Mouse (Mus musculus) forebrain, embryonic 10.5 days (tissue): ENCODE results near the gene Trhr2. TPM values are rescaled to one million over a fixed set of nuclear protein-coding genes. Genes with fewer than 3 reads are reported as not detected.

ENCODE experiments used
- DNase-seq: peaks from one replicate; pipeline ENCODE4 v3.0.0-alpha.2; 2017; ENCODE audit warnings: low spot score; ENCODE audit errors: extremely low spot score
- H3K27ac ChIP-seq: fragments of 300-500 bp; sonication (generic); 2 replicates; pipeline ENCODE4 v1.5.1; 2016; ENCODE audit warnings: mild to moderate bottlenecking
- H3K27me3 ChIP-seq: fragments of 300-500 bp; sonication (generic); 2 replicates; pipeline ENCODE4 v1.6.1; 2016; ENCODE audit warnings: mild to moderate bottlenecking; ENCODE audit not compliant: poor library complexity, severe bottlenecking
- H3K36me3 ChIP-seq: fragments of 300-500 bp; sonication (generic); replicated peaks from 2 replicates; pipeline ENCODE4 v1.6.1; 2016; ENCODE audit warnings: mild to moderate bottlenecking, moderate library complexity
- H3K4me1 ChIP-seq: fragments of 300-500 bp; sonication (generic); 2 replicates; pipeline ENCODE4 v1.6.1; 2016
- H3K4me3 ChIP-seq: fragments of 300-500 bp; sonication (generic); 2 replicates; pipeline ENCODE4 v1.5.1; 2016; ENCODE audit warnings: mild to moderate bottlenecking, moderate library complexity
- H3K9me3 ChIP-seq: fragments of 300-500 bp; sonication (generic); 2 replicates; pipeline ENCODE4 v1.6.1; 2016; ENCODE audit warnings: mild to moderate bottlenecking, moderate library complexity
- WGBS: fragments of 180-500 bp; shearing (Covaris S2); methylation state at CpG from one replicate; pipeline ENCODE4 v1.1.7; 2016; 5-methylcytosine and 5-hydroxymethylcytosine counted together
- polyA plus RNA-seq: library from polyadenylated mRNA; unstranded; fragments of >200 nt; fragmentation: Nextera tagmentation; extraction: Ambion mirVana; gene quantifications from 2 replicates; pipeline ENCODE4 v1.2.1, GENCODE M21; 2016

Trhr2 gene
- polyA plus RNA-seq, 1 experiment from 2014 or later, result not detected

DNA sequence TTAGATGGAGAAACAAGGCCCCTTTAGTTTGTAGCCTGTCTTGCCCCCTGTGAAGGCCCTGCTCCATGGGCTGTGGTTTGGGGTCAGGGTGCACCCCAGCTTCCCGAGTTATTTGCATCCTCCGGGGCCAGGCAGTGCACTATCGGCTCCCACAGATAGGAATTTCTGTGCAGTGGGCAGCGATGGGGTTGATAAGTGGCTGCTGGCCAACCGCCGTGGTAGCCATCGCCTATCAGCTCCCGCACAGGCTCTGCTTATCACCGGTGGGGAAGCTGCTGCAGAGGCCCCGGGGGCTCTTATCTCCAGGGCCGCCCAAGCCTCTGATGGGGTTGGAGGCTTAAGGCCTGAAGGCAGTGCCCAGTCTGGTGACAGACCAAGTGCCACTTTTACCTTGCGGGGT, 51.3 kb downstream of the Trhr2 start:
- H3K4me1 ChIP-seq, result peaks cover 36% of the 10 kb centered on the region
- peak overlapping the region; percentile 48; the same call in 1 of the 2 replicates for H3K27ac ChIP-seq
- H3K9me3 ChIP-seq, result no peaks in the 10 kb centered on the region
- DNase-seq, result no peak
- WGBS, result 89% methylated on average over 12 of the region's 12 CpGs
- H3K36me3 ChIP-seq, result no peaks in the 10 kb centered on the region
- H3K4me3 ChIP-seq, result no peak overlapping the region
- H3K27me3 ChIP-seq, result no peaks in the 10 kb centered on the region

GRCm38 (mm10) chr8:122307836-122308235, 52.7 kb downstream of the Trhr2 start:
- Histone ChIP-seq H3K36me3 (no peaks in the 10 kb centered on the region), H3K27ac (peak overlapping the region; percentile 27; the same call in 1 of the 2 replicates), H3K27me3 (no peaks in the 10 kb centered on the region), H3K4me3 (no peak overlapping the region), H3K4me1 (peaks cover 36% of the 10 kb centered on the region), H3K9me3 (no peaks in the 10 kb centered on the region)
- 91% methylated on average over 8 of the region's 8 CpGs for WGBS
- no peak for DNase-seq

Other genes starting within 250 kb of the Trhr2 start
- 0.82 and 0.88 TPM in 2 replicates for gene Zfpm1, start 78.6 kb downstream of the Trhr2 start, polyA plus RNA-seq
- gene Zc3h18, start 15.9 kb upstream of the Trhr2 start, polyA plus RNA-seq, result 73.2 and 81.1 TPM in 2 replicates
- gene Il17c, start 61.3 kb upstream of the Trhr2 start, polyA plus RNA-seq, result 0.21 TPM in 1 of 2 replicates, not detected in the other
- gene Cyba, start 72.2 kb upstream of the Trhr2 start, polyA plus RNA-seq, result 70.0 and 75.7 TPM in 2 replicates
- 52.1 and 54.2 TPM in 2 replicates for gene Mvd, start 82.7 kb upstream of the Trhr2 start, polyA plus RNA-seq
- gene Snai3, start 100.0 kb upstream of the Trhr2 start, polyA plus RNA-seq, result 0.18 and 0.22 TPM in 2 replicates
- 31.0 and 33.0 TPM in 2 replicates for gene Rnf166, start 115.3 kb upstream of the Trhr2 start, polyA plus RNA-seq
- gene Ctu2, start 115.4 kb upstream of the Trhr2 start, polyA plus RNA-seq, result 84.7 and 89.1 TPM in 2 replicates
- gene Piezo1, start 190.6 kb upstream of the Trhr2 start, polyA plus RNA-seq, result 6.1 and 8.8 TPM in 2 replicates
- 73.2 and 79.8 TPM in 2 replicates for gene Cdt1, start 207.3 kb upstream of the Trhr2 start, polyA plus RNA-seq
- gene Aprt, start 216.2 kb upstream of the Trhr2 start, polyA plus RNA-seq, result 313 and 321 TPM in 2 replicates